Mouse (Mus musculus) heart, embryonic 10.5 days (tissue): Measurements from ENCODE around the gene Ramp1. TPM values are rescaled to one million over a fixed set of nuclear protein-coding genes. Genes with fewer than 3 reads are reported as not detected.

ENCODE experiments used
- DNase-seq: peaks from one replicate; pipeline ENCODE4 v3.0.0-alpha.2; 2017; ENCODE audit warnings: low spot score
- H3K27ac ChIP-seq: fragments of 300-500 bp; sonication (generic); 2 replicates; pipeline ENCODE4 v1.5.1; 2016; ENCODE audit warnings: mild to moderate bottlenecking
- H3K27me3 ChIP-seq: fragments of 300-500 bp; sonication (generic); 2 replicates; pipeline ENCODE4 v1.6.1; 2016; ENCODE audit warnings: mild to moderate bottlenecking; ENCODE audit not compliant: poor library complexity, insufficient read depth, severe bottlenecking
- H3K36me3 ChIP-seq: fragments of 300-500 bp; sonication (generic); 2 replicates; pipeline ENCODE4 v1.6.1; 2016; ENCODE audit warnings: mild to moderate bottlenecking, moderate library complexity
- H3K4me1 ChIP-seq: fragments of 300-500 bp; sonication (generic); 2 replicates; pipeline ENCODE4 v1.6.1; 2016; ENCODE audit warnings: mild to moderate bottlenecking
- H3K4me3 ChIP-seq: fragments of 300-500 bp; sonication (generic); 2 replicates; pipeline ENCODE4 v1.5.1; 2016; ENCODE audit warnings: mild to moderate bottlenecking, moderate library complexity
- H3K9me3 ChIP-seq: fragments of 300-500 bp; sonication (generic); 2 replicates; pipeline ENCODE4 v1.6.1; 2016; ENCODE audit warnings: mild to moderate bottlenecking, moderate library complexity
- WGBS: fragments of 180-500 bp; shearing (Covaris S2); methylation state at CpG from one replicate; pipeline ENCODE4 v1.1.7; 2016; 5-methylcytosine and 5-hydroxymethylcytosine counted together
- polyA plus RNA-seq: library from polyadenylated mRNA; unstranded; fragments of >200 nt; fragmentation: Nextera tagmentation; extraction: Ambion mirVana; gene quantifications from 2 replicates; pipeline ENCODE4 v1.2.1, GENCODE M21; 2016

Gene Ramp1
- polyA plus RNA-seq, 1 experiment from 2014 or later, result 16.8 TPM

GRCm38 (mm10) chr1:91226562-91226961 is 46.9 kb downstream of the Ramp1 start:
- H3K36me3 ChIP-seq, result no peaks in the 10 kb centered on the region
- H3K9me3 ChIP-seq, result no peaks in the 10 kb centered on the region
- peaks cover 32% of the 10 kb centered on the region for H3K4me1 ChIP-seq
- peak overlapping the region; percentile 50; the same call in 1 of the 2 replicates for H3K27ac ChIP-seq
- H3K27me3 ChIP-seq, result no peaks in the 10 kb centered on the region
- H3K4me3 ChIP-seq, result no peak overlapping the region
- WGBS, result 79% methylated on average over 4 of the region's 4 CpGs
- no peak for DNase-seq

- Histone ChIP-seq H3K27me3 (no peaks in the 10 kb centered on the region), H3K36me3 (no peaks in the 10 kb centered on the region), H3K4me3 (no peak overlapping the region), H3K4me1 (peaks cover 35% of the 10 kb centered on the region), H3K9me3 (no peaks in the 10 kb centered on the region), H3K27ac (peak overlapping the region; percentile 50)
- WGBS, result 40% methylated on average over 15 of the region's 15 CpGs
- no peak for DNase-seq
Measured at GRCm38 (mm10) chr1:91227381-91228054, 47.9 kb downstream of the Ramp1 start.

- H3K27me3 ChIP-seq, result no peaks in the 10 kb centered on the region
- H3K27ac ChIP-seq, result no peak overlapping the region
- DNase-seq, result no peak
- H3K4me3 ChIP-seq, result no peak overlapping the region
- H3K9me3 ChIP-seq, result no peaks in the 10 kb centered on the region
- peaks cover 31% of the 10 kb centered on the region for H3K4me1 ChIP-seq
- H3K36me3 ChIP-seq, result no peaks in the 10 kb centered on the region
- 74% methylated on average over 6 of the region's 6 CpGs for WGBS
Measured at GRCm38 (mm10) chr1:91231142-91231541, 51.5 kb downstream of the Ramp1 start.

GRCm38 (mm10) chr1:91231896-91232295 is 52.3 kb downstream of the Ramp1 start:
- H3K4me1 ChIP-seq, result peaks cover 26% of the 10 kb centered on the region
- 51% methylated on average over 5 of the region's 5 CpGs for WGBS
- H3K36me3 ChIP-seq, result no peaks in the 10 kb centered on the region
- H3K27ac ChIP-seq, result no peak overlapping the region
- H3K27me3 ChIP-seq, result no peaks in the 10 kb centered on the region
- no peak overlapping the region for H3K4me3 ChIP-seq
- no peak for DNase-seq
- no peaks in the 10 kb centered on the region for H3K9me3 ChIP-seq

- no peak for DNase-seq
- Histone ChIP-seq H3K36me3 (no peaks in the 10 kb centered on the region), H3K9me3 (no peaks in the 10 kb centered on the region), H3K4me1 (peaks cover 8% of the 10 kb centered on the region), H3K4me3 (no peak overlapping the region), H3K27ac (no peak overlapping the region), H3K27me3 (no peaks in the 10 kb centered on the region)
- 68% methylated on average over 5 of the region's 5 CpGs for WGBS
Measured at GRCm38 (mm10) chr1:91235395-91235794, 55.8 kb downstream of the Ramp1 start.

GRCm38 (mm10) chr1:91237676-91238075 is 58.1 kb downstream of the Ramp1 start:
- no peaks in the 10 kb centered on the region for H3K27me3 ChIP-seq
- peaks cover 8% of the 10 kb centered on the region; the same call in 1 of the 2 replicates for H3K4me1 ChIP-seq
- 76% methylated on average over 6 of the region's 6 CpGs for WGBS
- H3K9me3 ChIP-seq, result no peaks in the 10 kb centered on the region
- no peak for DNase-seq
- no peak overlapping the region for H3K4me3 ChIP-seq
- H3K27ac ChIP-seq, result no peak overlapping the region
- H3K36me3 ChIP-seq, result no peaks in the 10 kb centered on the region

GRCm38 (mm10) chr1:91239112-91239511 is 59.5 kb downstream of the Ramp1 start:
- Histone ChIP-seq H3K27ac (peak overlapping the region; percentile 23; the same call in 1 of the 2 replicates), H3K36me3 (no peaks in the 10 kb centered on the region), H3K4me3 (no peak overlapping the region), H3K4me1 (peaks cover 8% of the 10 kb centered on the region; the same call in 1 of the 2 replicates), H3K9me3 (no peaks in the 10 kb centered on the region), H3K27me3 (no peaks in the 10 kb centered on the region)
- 10% methylated on average over 5 of the region's 5 CpGs for WGBS
- DNase-seq, result peak; percentile 87

- 58% methylated on average over 1 of the region's 1 CpGs for WGBS
- Histone ChIP-seq H3K36me3 (no peaks in the 10 kb centered on the region), H3K4me3 (no peak overlapping the region), H3K27ac (no peak overlapping the region), H3K27me3 (no peaks in the 10 kb centered on the region), H3K9me3 (no peaks in the 10 kb centered on the region), H3K4me1 (peaks cover 8% of the 10 kb centered on the region; the same call in 1 of the 2 replicates)
- no peak for DNase-seq
Measured at GRCm38 (mm10) chr1:91239800-91240199, 60.2 kb downstream of the Ramp1 start.

- no peak for DNase-seq
- H3K27ac ChIP-seq, result peak overlapping the region; percentile 16; the same call in 1 of the 2 replicates
- H3K36me3 ChIP-seq, result no peaks in the 10 kb centered on the region
- WGBS, result 97% methylated on average over 1 of the region's 1 CpGs
- H3K27me3 ChIP-seq, result no peaks in the 10 kb centered on the region
- H3K4me3 ChIP-seq, result no peak overlapping the region
- no peaks in the 10 kb centered on the region for H3K9me3 ChIP-seq
- H3K4me1 ChIP-seq, result peaks cover 8% of the 10 kb centered on the region; the same call in 1 of the 2 replicates
Measured at GRCm38 (mm10) chr1:91240685-91241084, 61.1 kb downstream of the Ramp1 start.

- 69% methylated on average over 4 of the region's 4 CpGs for WGBS
- peaks cover 8% of the 10 kb centered on the region; the same call in 1 of the 2 replicates for H3K4me1 ChIP-seq
- no peaks in the 10 kb centered on the region for H3K9me3 ChIP-seq
- H3K36me3 ChIP-seq, result no peaks in the 10 kb centered on the region
- no peaks in the 10 kb centered on the region for H3K27me3 ChIP-seq
- no peak overlapping the region for H3K27ac ChIP-seq
- H3K4me3 ChIP-seq, result no peak overlapping the region
- DNase-seq, result no peak
Measured at GRCm38 (mm10) chr1:91241249-91241648, 61.6 kb downstream of the Ramp1 start.

GRCm38 (mm10) chr1:91248242-91248641 is 68.6 kb downstream of the Ramp1 start:
- Histone ChIP-seq H3K4me1 (peaks cover 25% of the 10 kb centered on the region), H3K27ac (no peak overlapping the region), H3K36me3 (no peaks in the 10 kb centered on the region), H3K4me3 (no peak overlapping the region), H3K27me3 (no peaks in the 10 kb centered on the region), H3K9me3 (no peaks in the 10 kb centered on the region)
- DNase-seq, result no peak
- 68% methylated on average over 5 of the region's 5 CpGs for WGBS

GRCm38 (mm10) chr1:91248970-91249369 is 69.3 kb downstream of the Ramp1 start:
- Histone ChIP-seq H3K27ac (peak overlapping the region; percentile 88; the same call in 1 of the 2 replicates), H3K4me3 (peak overlapping the region; percentile 99)

GRCm38 (mm10) chr1:91249564-91250414 is 70.2 kb downstream of the Ramp1 start, which contains the start of gene Ube2f:
Gene Ube2f, plus strand, starts transcription at chr1:91250304.
- Histone ChIP-seq H3K27ac (peak within 1 kb of the TSS; percentile 97), H3K9me3 (no peaks in the 10 kb centered on the region), H3K36me3 (peaks cover 5% of the 10 kb centered on the region; the same call in 1 of the 2 replicates), H3K27me3 (no peaks in the 10 kb centered on the region), H3K4me1 (peaks cover 29% of the 10 kb centered on the region), H3K4me3 (peak within 1 kb of the TSS; percentile 99)
- DNase-seq, result peak; percentile 99
- under 1% methylated on average over 43 of the region's 43 CpGs for whole genome bisulfite sequencing

More at GRCm38 (mm10) chr1:91248970-91249369, 69.3 kb downstream of the Ramp1 start:
- Histone ChIP-seq H3K27me3 (no peaks in the 10 kb centered on the region), H3K9me3 (no peaks in the 10 kb centered on the region), H3K36me3 (no peaks in the 10 kb centered on the region), H3K4me1 (peaks cover 29% of the 10 kb centered on the region)
- no peak for DNase-seq
- WGBS, result 43% methylated on average over 4 of the region's 4 CpGs
